Mouse (Mus musculus) G1E-ER4 (cell line): ENCODE results near the gene Kcnn1. TPM values are rescaled to one million over a fixed set of nuclear protein-coding genes. Genes with fewer than 3 reads are reported as not detected.

Source experiments
- GATA1 ChIP-seq: IDR thresholded peaks from one replicate; pipeline ENCODE4 v1.8.0; 2012; ENCODE audit warnings: low read length, inconsistent platforms
- polyA plus RNA-seq: library from polyadenylated mRNA; stranded (reverse); fragments of >175 nt; gene quantifications from 2 replicates; pipeline ENCODE4 v1.2.3, GENCODE M21; 2012

The Kcnn1 gene
- polyA plus RNA-seq, 1 experiment = 0.03 TPM

- no peak for TF ChIP-seq GATA1
Measured at GRCm38 (mm10) chr8:70878178-70878577, 15.1 kb upstream of the Kcnn1 start.

- no peak for TF ChIP-seq GATA1
Measured at GRCm38 (mm10) chr8:70876382-70876781, 13.3 kb upstream of the Kcnn1 start.

- no peak for TF ChIP-seq GATA1
Measured at GRCm38 (mm10) chr8:70874441-70874840, 11.4 kb upstream of the Kcnn1 start.

- TF ChIP-seq GATA1 = no peak
Measured at GRCm38 (mm10) chr8:70873364-70873985, 10.4 kb upstream of the Kcnn1 start, which contains the start of gene Ccdc124. Ccdc124 (minus strand) TSS chr8:70873935.

- no peak for TF ChIP-seq GATA1
Measured at GRCm38 (mm10) chr8:70872643-70873363, 9.7 kb upstream of the Kcnn1 start.

- no peak for TF ChIP-seq GATA1
Measured at GRCm38 (mm10) chr8:70871195-70871807, 8.2 kb upstream of the Kcnn1 start.

- TF ChIP-seq GATA1 = no peak
Measured at GRCm38 (mm10) chr8:70869601-70870041, 6.6 kb upstream of the Kcnn1 start.

GRCm38 (mm10) chr8:70869199-70869571 is 6.1 kb upstream of the Kcnn1 start:
- no peak for TF ChIP-seq GATA1

GRCm38 (mm10) chr8:70868559-70869198 is 5.6 kb upstream of the Kcnn1 start:
- no peak for TF ChIP-seq GATA1

GRCm38 (mm10) chr8:70866566-70866965 is 3.5 kb upstream of the Kcnn1 start:
- TF ChIP-seq GATA1 = no peak

- TF ChIP-seq GATA1 = no peak
Measured at GRCm38 (mm10) chr8:70866001-70866520, 3.0 kb upstream of the Kcnn1 start.

GRCm38 (mm10) chr8:70865350-70866000 is 2.4 kb upstream of the Kcnn1 start:
- TF ChIP-seq GATA1 = no peak

GRCm38 (mm10) chr8:70864712-70865221 is 1.7 kb upstream of the Kcnn1 start:
- no peak for TF ChIP-seq GATA1

- TF ChIP-seq GATA1 = no peak
Measured at GRCm38 (mm10) chr8:70863956-70864711, 1.1 kb upstream of the Kcnn1 start.
